Mouse (Mus musculus): ENCODE results near the gene Alk.

- no peak for TF ChIP-seq POLR2A (IDR thresholded peaks at IDR 0.05; ENCODE audit: insufficient read depth, low read length)
- no peak for TF ChIP-seq CTCF (IDR thresholded peaks at IDR 0.05; ENCODE audit: low read depth, low read length)
- TF ChIP-seq EP300 (IDR thresholded peaks at IDR 0.05; ENCODE audit: insufficient read depth, low read depth, low read length) = no peak
Measured at GRCm38 (mm10) chr17:71936681-71937080, 667.7 kb downstream of the Alk start.
